Mouse (Mus musculus) ES-Bruce4 (cell line): ENCODE data around the gene Thbs3.

Experiments used
- CTCF ChIP-seq: IDR thresholded peaks from one replicate; pipeline ENCODE4 v1.8.1; 2011; ENCODE audit warnings: low read depth, low read length
- POLR2A ChIP-seq: IDR thresholded peaks from one replicate; pipeline ENCODE4 v1.8.1; 2011; ENCODE audit warnings: low read length; ENCODE audit not compliant: insufficient read depth

DNA sequence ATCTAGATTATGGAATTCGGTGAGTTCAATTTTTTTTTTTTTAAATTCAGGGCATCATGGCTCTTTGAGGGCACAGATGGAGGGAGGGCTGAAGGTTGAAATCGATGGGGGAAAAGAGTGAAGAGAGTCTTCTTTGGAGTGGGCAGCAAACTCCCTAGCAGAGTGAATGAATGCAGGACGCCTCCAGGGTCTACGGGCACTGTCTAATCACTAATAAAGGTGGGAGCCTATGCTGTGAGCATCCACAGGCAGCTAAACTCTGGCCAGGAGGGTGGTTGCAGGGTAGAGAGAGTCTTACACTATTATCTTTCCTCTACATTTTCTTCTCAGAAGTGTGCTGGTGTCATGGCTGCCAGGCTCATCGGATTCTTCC is 11.9 kb upstream of the Thbs3 start:
- TF ChIP-seq CTCF, result no peak
- TF ChIP-seq POLR2A, result no peak
